Mouse (Mus musculus) gastrocnemius, postnatal 25 days (tissue): ENCODE data around the gene Ralb. TPM values are rescaled to one million over a fixed set of nuclear protein-coding genes. Genes with fewer than 3 reads are reported as not detected.

Source experiments
- DNase-seq: peaks from one replicate; pipeline ENCODE4 v3.0.0; 2022
- total RNA-seq, 2 experiments: library from RNA; stranded (reverse); gene quantifications; 1 replicate in 1 of 2; 2 replicates in 1 of 2; pipeline ENCODE4 v1.2.3; 2021

The Ralb gene
- total RNA-seq, 2 experiments from 2014 or later, result 7.7 to 10.4 TPM

GRCm38 (mm10) chr1:119451417-119451816 lies 53.2 kb downstream of the Ralb start:
- no peak for DNase-seq

- no peak for DNase-seq
Measured at GRCm38 (mm10) chr1:119450651-119451345, 53.8 kb downstream of the Ralb start.

- no peak for DNase-seq
Measured at GRCm38 (mm10) chr1:119446753-119447283, 57.8 kb downstream of the Ralb start.

GRCm38 (mm10) chr1:119443591-119444350 lies 60.8 kb downstream of the Ralb start:
- no peak for DNase-seq

GRCm38 (mm10) chr1:119442901-119443300 lies 61.7 kb downstream of the Ralb start:
- DNase-seq, result no peak

- no peak for DNase-seq
Measured at GRCm38 (mm10) chr1:119438105-119438637, 66.4 kb downstream of the Ralb start.

- no peak for DNase-seq
Measured at GRCm38 (mm10) chr1:119437401-119437800, 67.2 kb downstream of the Ralb start.

- DNase-seq, result no peak
Measured at GRCm38 (mm10) chr1:119424141-119424860, 80.3 kb downstream of the Ralb start.

- DNase-seq, result no peak
Measured at GRCm38 (mm10) chr1:119423510-119423909, 81.1 kb downstream of the Ralb start.

- no peak for DNase-seq
Measured at GRCm38 (mm10) chr1:119422460-119423015, 82.1 kb downstream of the Ralb start.

- peak; percentile 19 for DNase-seq
Measured at GRCm38 (mm10) chr1:119421576-119422421, 82.8 kb downstream of the Ralb start, which contains the start of gene Inhbb. Gene Inhbb (minus strand): TSS chr1:119422248.

- peak; percentile 28 for DNase-seq
Measured at GRCm38 (mm10) chr1:119420984-119421575, 83.5 kb downstream of the Ralb start.

Other genes with a start within 250 kb of the Ralb start
- 1 to 10 TPM in 1 of 2 experiments, under 1 TPM in 1; 0.87 to 1.7 TPM for gene Inhbb, start 82.5 kb downstream of the Ralb start, total RNA-seq
- 1 to 10 TPM; 3.7 to 4.3 TPM for gene Tmem185b, start 21.4 kb upstream of the Ralb start, total RNA-seq
- 1 to 10 TPM; 1.8 to 2.1 TPM for gene Epb41l5, start 144.2 kb upstream of the Ralb start, total RNA-seq